Mouse (Mus musculus): Measurements from ENCODE around the gene Gm20517. TPM values are rescaled to one million over a fixed set of nuclear protein-coding genes. Genes with fewer than 3 reads are reported as not detected.
A peak's percentile ranks its signal among the peaks of the same experiment; 100 is the strongest.

Gene Gm20517
- total RNA-seq (2015; ENCODE audit: low replicate concordance) = 11.5 and 13.8 TPM in 2 replicates
- total RNA-seq (2017; ENCODE audit: low replicate concordance) = 9.5 and 18.9 TPM in 2 replicates

GRCm38 (mm10) chr17:47610849-47611660 lies at the start of gene Gm20517, which contains the start of the genes Bysl and Med20:
Gene Gm20517 (plus strand): TSS chr17:47611589.
Gene Bysl (minus strand): TSS chr17:47611492.
Gene Med20 (plus strand): TSS chr17:47611582.
- ATAC-seq (replicated peaks; ENCODE audit: low FRiP score, poor library complexity, severe bottlenecking) = peak; percentile 88

GRCm38 (mm10) chr17:47562875-47563274 lies 48.5 kb upstream of the Gm20517 start:
- no peak for ATAC-seq (replicated peaks; ENCODE audit: low FRiP score, poor library complexity, severe bottlenecking)

- ATAC-seq (replicated peaks; ENCODE audit: low FRiP score, poor library complexity, severe bottlenecking) = no peak
Observed at GRCm38 (mm10) chr17:47564612-47565011, 46.8 kb upstream of the Gm20517 start.

GRCm38 (mm10) chr17:47566133-47566532 lies 45.3 kb upstream of the Gm20517 start:
- ATAC-seq (replicated peaks; ENCODE audit: low FRiP score, poor library complexity, severe bottlenecking) = no peak

GRCm38 (mm10) chr17:47567271-47567670 lies 44.1 kb upstream of the Gm20517 start:
- no peak for ATAC-seq (replicated peaks; ENCODE audit: low FRiP score, poor library complexity, severe bottlenecking)

GRCm38 (mm10) chr17:47568389-47568788 lies 43.0 kb upstream of the Gm20517 start:
- peak; percentile 90 for ATAC-seq (replicated peaks; ENCODE audit: low FRiP score, poor library complexity, severe bottlenecking)

- ATAC-seq (replicated peaks; ENCODE audit: low FRiP score, poor library complexity, severe bottlenecking) = no peak; the same call in 1 of the 2 replicates
Observed at GRCm38 (mm10) chr17:47568951-47569527, 42.4 kb upstream of the Gm20517 start.

GRCm38 (mm10) chr17:47571621-47572020 lies 39.8 kb upstream of the Gm20517 start:
- no peak for ATAC-seq (replicated peaks; ENCODE audit: low FRiP score, poor library complexity, severe bottlenecking)

- ATAC-seq (replicated peaks; ENCODE audit: low FRiP score, poor library complexity, severe bottlenecking) = no peak
Observed at GRCm38 (mm10) chr17:47572436-47572835, 39.0 kb upstream of the Gm20517 start.

- ATAC-seq (replicated peaks; ENCODE audit: low FRiP score, poor library complexity, severe bottlenecking) = no peak
Observed at GRCm38 (mm10) chr17:47574028-47574427, 37.4 kb upstream of the Gm20517 start.

- ATAC-seq (replicated peaks; ENCODE audit: low FRiP score, poor library complexity, severe bottlenecking) = no peak
Observed at GRCm38 (mm10) chr17:47574830-47575229, 36.6 kb upstream of the Gm20517 start.

GRCm38 (mm10) chr17:47578655-47579054 lies 32.7 kb upstream of the Gm20517 start:
- ATAC-seq (replicated peaks; ENCODE audit: low FRiP score, poor library complexity, severe bottlenecking) = peak; percentile 97

- no peak for ATAC-seq (replicated peaks; ENCODE audit: low FRiP score, poor library complexity, severe bottlenecking)
Observed at GRCm38 (mm10) chr17:47580962-47581361, 30.4 kb upstream of the Gm20517 start.

- ATAC-seq (replicated peaks; ENCODE audit: low FRiP score, poor library complexity, severe bottlenecking) = no peak
Observed at GRCm38 (mm10) chr17:47588517-47588916, 22.9 kb upstream of the Gm20517 start.

GRCm38 (mm10) chr17:47591073-47591472 lies 20.3 kb upstream of the Gm20517 start:
- ATAC-seq (replicated peaks; ENCODE audit: low FRiP score, poor library complexity, severe bottlenecking) = no peak

- peak; percentile 72 for ATAC-seq (replicated peaks; ENCODE audit: low FRiP score, poor library complexity, severe bottlenecking)
Observed at GRCm38 (mm10) chr17:47593215-47593853, 18.1 kb upstream of the Gm20517 start.

GRCm38 (mm10) chr17:47593854-47594182 lies 17.6 kb upstream of the Gm20517 start:
- no peak for ATAC-seq (replicated peaks; ENCODE audit: low FRiP score, poor library complexity, severe bottlenecking)

- peak; percentile 26; the same call in 1 of the 2 replicates for ATAC-seq (replicated peaks; ENCODE audit: low FRiP score, poor library complexity, severe bottlenecking)
Observed at GRCm38 (mm10) chr17:47594183-47594968, 17.0 kb upstream of the Gm20517 start.

GRCm38 (mm10) chr17:47594969-47595247 lies 16.5 kb upstream of the Gm20517 start:
- no peak for ATAC-seq (replicated peaks; ENCODE audit: low FRiP score, poor library complexity, severe bottlenecking)

All from erythroid progenitor cell, adult 5-6 weeks (primary cell).